Mouse (Mus musculus) kidney, postnatal 25 days (tissue): ENCODE data around the gene Gnptab.

Experiments used
- DNase-seq, 2 experiments: peaks; one replicate each; pipeline ENCODE4 v3.0.0; 2021; ENCODE audit warnings: mixed read lengths in 2 of 2

Gnptab gene

GRCm38 (mm10) chr10:88377666-88378065 lies 1.3 kb upstream of the Gnptab start:
- no peak for DNase-seq

- DNase-seq, result peak; percentile 51 to 79
Measured at GRCm38 (mm10) chr10:88380002-88380401, 1.1 kb downstream of the Gnptab start.

GRCm38 (mm10) chr10:88380430-88381060 lies 1.6 kb downstream of the Gnptab start:
- peak; percentile 32 to 66 for DNase-seq

- DNase-seq, result no peak
Measured at GRCm38 (mm10) chr10:88381286-88381685, 2.4 kb downstream of the Gnptab start.

- DNase-seq, result no peak
Measured at GRCm38 (mm10) chr10:88382009-88382408, 3.1 kb downstream of the Gnptab start.

- DNase-seq, result no peak
Measured at GRCm38 (mm10) chr10:88383479-88383878, 4.5 kb downstream of the Gnptab start.

GRCm38 (mm10) chr10:88384081-88384480 lies 5.1 kb downstream of the Gnptab start:
- DNase-seq, result no peak

GRCm38 (mm10) chr10:88385290-88385689 lies 6.4 kb downstream of the Gnptab start:
- DNase-seq, result no peak

- DNase-seq, result no peak
Measured at GRCm38 (mm10) chr10:88385758-88386157, 6.8 kb downstream of the Gnptab start.

- peak in 1 of 2 experiments; percentile 55 for DNase-seq
Measured at GRCm38 (mm10) chr10:88386251-88386650, 7.3 kb downstream of the Gnptab start.

GRCm38 (mm10) chr10:88389576-88389975 lies 10.6 kb downstream of the Gnptab start:
- peak in 1 of 2 experiments; percentile 43 for DNase-seq

- peak; percentile 35 to 56 for DNase-seq
Measured at GRCm38 (mm10) chr10:88390096-88390790, 11.3 kb downstream of the Gnptab start.

GRCm38 (mm10) chr10:88391495-88391894 lies 12.6 kb downstream of the Gnptab start:
- DNase-seq, result no peak

- DNase-seq, result no peak
Measured at GRCm38 (mm10) chr10:88392181-88392847, 13.4 kb downstream of the Gnptab start.

GRCm38 (mm10) chr10:88398668-88399243 lies 19.8 kb downstream of the Gnptab start:
- DNase-seq, result no peak

GRCm38 (mm10) chr10:88399271-88399670 lies 20.3 kb downstream of the Gnptab start:
- DNase-seq, result no peak

GRCm38 (mm10) chr10:88403021-88403420 lies 24.1 kb downstream of the Gnptab start:
- no peak for DNase-seq

GRCm38 (mm10) chr10:88404220-88404619 lies 25.3 kb downstream of the Gnptab start:
- no peak for DNase-seq

- DNase-seq, result peak in 1 of 2 experiments; percentile 48
Measured at GRCm38 (mm10) chr10:88405812-88406211, 26.9 kb downstream of the Gnptab start.

GRCm38 (mm10) chr10:88407875-88408631 lies 29.1 kb downstream of the Gnptab start:
- no peak for DNase-seq

GRCm38 (mm10) chr10:88409751-88410150 lies 30.8 kb downstream of the Gnptab start:
- DNase-seq, result no peak

- no peak for DNase-seq
Measured at GRCm38 (mm10) chr10:88412290-88412995, 33.5 kb downstream of the Gnptab start.
